Mouse (Mus musculus): Measurements from ENCODE around the gene Gria4.
A peak's percentile ranks its signal among the peaks of the same experiment; 100 is the strongest.
"Not testable (repeated sequence)": the region's sequence is repeated elsewhere in the genome, so short reads cannot be mapped to it uniquely, and the experiment has no call there.

The Gria4 gene

GRCm38 (mm10) chr9:4555415-4555959, 240.5 kb downstream of the Gria4 start:
- no peak for DNase-seq (ENCODE audit: low spot score)

- no peak for DNase-seq (ENCODE audit: low spot score)
These were observed 256.8 kb downstream of the Gria4 start for GRCm38 (mm10) chr9:4539218-4539617.

- no peak for DNase-seq (ENCODE audit: low spot score)
These were observed 259.4 kb downstream of the Gria4 start for GRCm38 (mm10) chr9:4536514-4537150.

GRCm38 (mm10) chr9:4514563-4514885, 281.5 kb downstream of the Gria4 start:
- no peak for DNase-seq (ENCODE audit: low spot score)

- DNase-seq (ENCODE audit: low spot score), result no peak
These were observed 282.1 kb downstream of the Gria4 start for GRCm38 (mm10) chr9:4513796-4514562.

GRCm38 (mm10) chr9:4506086-4506485, 289.9 kb downstream of the Gria4 start:
- no peak for DNase-seq (ENCODE audit: low spot score)

- no peak for DNase-seq (ENCODE audit: low spot score)
These were observed 290.9 kb downstream of the Gria4 start for GRCm38 (mm10) chr9:4505087-4505486.

- DNase-seq (ENCODE audit: low spot score), result no peak
These were observed 309.6 kb downstream of the Gria4 start for GRCm38 (mm10) chr9:4486428-4486827.

GRCm38 (mm10) chr9:4484502-4484901, 311.5 kb downstream of the Gria4 start:
- DNase-seq (ENCODE audit: low spot score), result no peak

- no peak for DNase-seq (ENCODE audit: low spot score)
These were observed 325.2 kb downstream of the Gria4 start for GRCm38 (mm10) chr9:4470791-4471190.

GRCm38 (mm10) chr9:4459456-4460070, 336.5 kb downstream of the Gria4 start:
- no peak for DNase-seq (ENCODE audit: low spot score)

GRCm38 (mm10) chr9:4458193-4458592, 337.8 kb downstream of the Gria4 start:
- DNase-seq (ENCODE audit: low spot score), result no peak

- no peak for DNase-seq (ENCODE audit: low spot score)
These were observed 338.4 kb downstream of the Gria4 start for GRCm38 (mm10) chr9:4457644-4458043.

- DNase-seq (ENCODE audit: low spot score), result no peak
These were observed 353.1 kb downstream of the Gria4 start for GRCm38 (mm10) chr9:4442908-4443307.

- not testable (repeated sequence) for DNase-seq (ENCODE audit: low spot score)
These were observed 395.2 kb downstream of the Gria4 start for GRCm38 (mm10) chr9:4400801-4401200.

- DNase-seq (ENCODE audit: low spot score), result no peak
These were observed 419.4 kb downstream of the Gria4 start for GRCm38 (mm10) chr9:4376640-4377120.

- DNase-seq (ENCODE audit: low spot score), result peak; percentile 89
These were observed 420.0 kb downstream of the Gria4 start, which contains the start of gene Msantd4 for GRCm38 (mm10) chr9:4375828-4376639. TSS of gene Msantd4 (plus strand) at chr9:4376562.
